Mouse (Mus musculus) heart, adult 2 months (tissue): ENCODE measurements around the gene Arhgap25.

ENCODE experiments used
- CTCF ChIP-seq: fragments of 200-600 bp; IDR thresholded peaks from 2 replicates; pipeline ENCODE4 v1.8.1; 2022; ENCODE audit warnings: antibody characterized with exemption, mild to moderate bottlenecking, moderate library complexity
- EP300 ChIP-seq: fragments of 200-500 bp; IDR thresholded peaks from 2 replicates; pipeline ENCODE4 v1.6.1; 2011; ENCODE audit warnings: low read depth, low read length, control low read depth; ENCODE audit not compliant: insufficient read depth

DNA sequence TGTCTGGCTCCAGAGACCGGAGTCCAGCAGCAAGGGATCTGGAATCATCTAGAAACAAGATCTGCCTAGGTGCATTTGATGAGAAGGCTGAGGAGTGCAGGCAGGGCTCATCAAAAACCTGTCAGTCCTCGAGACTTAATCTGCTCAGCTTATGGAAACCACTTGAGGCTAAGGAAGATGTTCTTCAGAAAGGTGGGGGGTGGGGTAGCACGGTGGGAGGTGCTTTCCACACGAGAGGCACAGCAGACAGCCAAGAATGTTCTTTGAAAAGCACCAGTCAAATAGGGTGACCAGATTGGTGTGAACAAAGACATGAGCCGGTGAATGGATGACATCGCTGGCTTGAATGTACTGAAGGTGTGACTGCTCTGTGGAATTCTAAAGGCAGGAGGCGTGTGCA, 9.3 kb downstream of the Arhgap25 start:
- no peak for TF ChIP-seq CTCF
- TF ChIP-seq EP300, result no peak
